Mouse (Mus musculus) limb, embryonic 15.5 days (tissue): Measurements from ENCODE around the gene Tmem266. TPM values are rescaled to one million over a fixed set of nuclear protein-coding genes. Genes with fewer than 3 reads are reported as not detected.
A peak's percentile ranks its signal among the peaks of the same experiment; 100 is the strongest.

Experiments used
- ATAC-seq: fragments of 200-750 bp; cut with Nextera tagmentation; 2 replicates; pipeline ENCODE4 v1.8.0; 2017; ENCODE audit warnings: low read depth, moderate TSS enrichment; ENCODE audit not compliant: insufficient number of reproducible peaks, low FRiP score, low TSS enrichment
- H3K27ac ChIP-seq: fragments of 300-500 bp; sonication (generic); 2 replicates; pipeline ENCODE4 v1.5.1; 2015; ENCODE audit warnings: moderate library complexity, mild to moderate bottlenecking, inconsistent platforms
- H3K27me3 ChIP-seq: fragments of 300-500 bp; sonication (generic); 2 replicates; pipeline ENCODE4 v1.6.1; 2015; ENCODE audit warnings: inconsistent platforms
- H3K36me3 ChIP-seq: fragments of 300-500 bp; sonication (generic); 2 replicates; pipeline ENCODE4 v1.6.1; 2015; ENCODE audit warnings: inconsistent platforms
- H3K4me1 ChIP-seq: fragments of 300-500 bp; sonication (generic); 2 replicates; pipeline ENCODE4 v1.6.1; 2015; ENCODE audit warnings: inconsistent platforms
- H3K4me2 ChIP-seq: fragments of 300-500 bp; sonication (generic); 2 replicates; pipeline ENCODE4 v1.6.1; 2015; ENCODE audit warnings: mild to moderate bottlenecking, inconsistent platforms
- H3K4me3 ChIP-seq: fragments of 300-500 bp; sonication (generic); 2 replicates; pipeline ENCODE4 v1.5.1; 2015; ENCODE audit warnings: mild to moderate bottlenecking, inconsistent platforms
- H3K9ac ChIP-seq: fragments of 300-500 bp; sonication (generic); 2 replicates; pipeline ENCODE4 v1.6.1; 2015; ENCODE audit warnings: inconsistent platforms
- H3K9me3 ChIP-seq: fragments of 300-500 bp; sonication (generic); 2 replicates; pipeline ENCODE4 v1.6.1; 2016; ENCODE audit warnings: inconsistent platforms
- WGBS: fragments of 180-500 bp; shearing (Covaris S2); methylation state at CpG from one replicate; pipeline ENCODE4 v1.1.7; 2015; 5-methylcytosine and 5-hydroxymethylcytosine counted together
- polyA plus RNA-seq: library from polyadenylated mRNA; unstranded; fragments of >200 nt; fragmentation: Nextera tagmentation; extraction: Ambion mirVana; gene quantifications from 2 replicates; pipeline ENCODE4 v1.2.1, GENCODE M21; 2015

Tmem266 gene
- 0.65 and 0.90 TPM in 2 replicates for polyA plus RNA-seq

- Histone ChIP-seq H3K36me3 (no peaks in the 10 kb centered on the region), H3K9me3 (no peaks in the 10 kb centered on the region), H3K4me1 (peaks cover 10% of the 10 kb centered on the region), H3K27ac (no peak within 1 kb of the TSS), H3K4me2 (peak within 1 kb of the TSS; percentile 87), H3K27me3 (peaks cover 38% of the 10 kb centered on the region), H3K9ac (peak within 1 kb of the TSS; percentile 75), H3K4me3 (peak within 1 kb of the TSS; percentile 72)
- under 1% methylated on average over 65 of the region's 82 CpGs for WGBS
- peak; percentile 78 for ATAC-seq
Observed at GRCm38 (mm10) chr9:55326515-55327233, at the start of gene Tmem266, which contains the start of gene Nrg4. Gene Tmem266 (plus strand): TSS chr9:55326913. Gene Nrg4 (minus strand): TSS chr9:55326844.

DNA sequence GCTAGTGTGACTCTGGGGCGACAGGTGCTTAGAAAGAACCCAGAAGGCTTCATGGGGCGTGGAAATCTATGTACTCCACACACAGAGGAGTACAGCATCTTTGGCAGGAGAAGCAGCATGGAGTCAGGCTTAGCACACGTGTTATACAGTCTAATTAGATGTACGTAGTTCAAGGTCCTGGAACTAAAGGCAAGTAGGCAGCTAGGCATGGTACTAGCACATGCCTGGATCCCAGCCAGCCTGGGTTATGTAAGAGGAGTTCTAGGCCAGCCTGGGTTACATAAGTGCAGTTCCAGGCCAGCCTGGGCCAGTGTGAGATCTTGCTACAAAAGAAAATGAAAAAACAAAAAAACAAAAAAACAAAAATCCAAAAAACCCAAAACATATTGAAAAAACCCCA is 49.2 kb upstream of the Tmem266 start:
- Histone ChIP-seq H3K27ac (no peak overlapping the region), H3K36me3 (no peaks in the 10 kb centered on the region), H3K4me1 (peaks cover 3% of the 10 kb centered on the region; the same call in 1 of the 2 replicates), H3K9ac (no peak overlapping the region), H3K9me3 (no peaks in the 10 kb centered on the region), H3K27me3 (no peaks in the 10 kb centered on the region), H3K4me3 (no peak overlapping the region), H3K4me2 (no peak overlapping the region)
- ATAC-seq = no peak
- WGBS = 57% methylated on average over 4 of the region's 4 CpGs

DNA sequence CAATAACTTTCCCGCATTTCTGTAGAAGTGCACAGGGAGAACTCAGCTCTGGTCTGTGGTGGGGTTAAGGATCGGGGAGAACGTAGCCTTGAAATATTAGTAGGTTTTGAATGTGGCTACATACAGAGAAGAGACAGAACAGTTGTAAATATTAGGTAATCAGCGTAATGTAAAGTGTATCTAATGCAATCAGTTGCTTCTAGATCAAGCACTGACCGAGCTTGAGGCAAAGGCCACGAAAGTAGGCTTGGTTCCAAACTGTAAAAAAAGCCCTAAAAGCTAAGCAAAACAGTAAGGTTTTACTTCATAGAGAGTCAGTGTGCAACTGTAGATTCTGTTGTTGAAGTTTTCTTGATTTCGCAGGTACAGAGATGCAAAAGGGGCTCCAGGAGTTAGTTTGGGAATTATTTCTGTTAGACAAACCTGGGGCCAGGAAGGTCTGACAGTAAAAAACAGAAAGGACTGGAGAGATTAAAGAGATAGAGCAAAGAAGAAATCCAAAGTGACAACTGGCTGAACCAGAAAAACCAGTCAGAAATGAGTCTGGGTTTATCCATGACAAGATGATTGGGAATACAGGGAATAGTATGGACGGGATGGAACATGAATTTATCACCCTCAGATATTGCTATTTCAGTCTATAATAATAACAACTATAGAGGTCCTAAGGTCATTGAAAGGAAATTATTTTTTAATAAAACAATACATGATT is 47.4 kb upstream of the Tmem266 start:
- H3K36me3 ChIP-seq = no peaks in the 10 kb centered on the region
- 72% methylated on average over 8 of the region's 8 CpGs for WGBS
- no peaks in the 10 kb centered on the region for H3K27me3 ChIP-seq
- H3K4me1 ChIP-seq = peaks cover 4% of the 10 kb centered on the region
- H3K4me2 ChIP-seq = no peak overlapping the region
- no peaks in the 10 kb centered on the region for H3K9me3 ChIP-seq
- ATAC-seq = no peak
- H3K4me3 ChIP-seq = no peak overlapping the region
- H3K9ac ChIP-seq = no peak overlapping the region
- H3K27ac ChIP-seq = no peak overlapping the region

DNA sequence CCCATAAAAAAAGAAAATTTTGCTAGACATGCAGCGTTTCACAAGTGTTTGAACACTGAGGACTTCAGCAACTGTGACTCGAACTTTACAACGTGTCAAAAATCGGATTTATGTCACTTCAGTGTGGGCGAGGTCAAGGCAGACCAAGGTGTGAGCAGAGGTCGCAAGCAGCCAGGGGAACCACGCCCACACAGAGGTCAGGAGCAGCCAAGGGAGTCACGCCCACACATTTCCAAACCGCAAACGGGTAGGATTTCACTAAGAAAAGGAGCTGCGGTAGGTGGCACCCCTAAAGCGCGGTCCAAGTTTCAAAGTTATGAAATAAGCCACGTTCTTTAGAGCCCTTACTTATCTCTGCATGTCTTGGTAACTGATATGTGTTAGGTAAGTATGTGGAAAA is 43.2 kb upstream of the Tmem266 start:
- ATAC-seq = no peak
- H3K27ac ChIP-seq = no peak overlapping the region
- 2% methylated on average over 14 of the region's 14 CpGs for WGBS
- H3K9ac ChIP-seq = no peak overlapping the region
- no peaks in the 10 kb centered on the region for H3K36me3 ChIP-seq
- H3K4me3 ChIP-seq = 0 out of 2 replicates have a peak overlapping the region, but pooled peaks have one; percentile 7
- peak overlapping the region; percentile 43 for H3K4me2 ChIP-seq
- no peaks in the 10 kb centered on the region for H3K9me3 ChIP-seq
- no peaks in the 10 kb centered on the region for H3K27me3 ChIP-seq
- peaks cover 4% of the 10 kb centered on the region for H3K4me1 ChIP-seq

DNA sequence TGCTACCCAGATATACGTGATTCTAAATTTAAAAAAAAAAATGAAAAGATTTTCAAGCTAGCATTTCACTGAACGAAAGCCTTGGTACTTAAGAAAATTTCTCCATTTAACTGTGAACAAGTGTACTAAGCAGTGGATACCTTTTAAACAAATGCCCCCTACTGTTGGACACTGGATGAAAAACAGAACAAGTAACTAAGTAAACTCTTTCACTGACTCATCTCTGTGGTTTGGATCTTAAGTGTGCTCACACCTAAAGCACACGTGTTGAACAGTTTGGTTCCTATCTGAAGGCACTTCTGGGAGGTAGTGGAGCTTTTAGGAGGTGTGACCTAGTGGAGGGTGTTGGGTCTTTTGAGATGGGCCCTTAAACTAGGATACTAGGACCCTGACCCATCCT is 41.5 kb upstream of the Tmem266 start:
- H3K9me3 ChIP-seq = no peaks in the 10 kb centered on the region
- H3K36me3 ChIP-seq = no peaks in the 10 kb centered on the region
- no peaks in the 10 kb centered on the region for H3K27me3 ChIP-seq
- H3K4me1 ChIP-seq = peaks cover 4% of the 10 kb centered on the region
- WGBS = 67% methylated on average over 3 of the region's 3 CpGs
- H3K9ac ChIP-seq = no peak overlapping the region
- no peak overlapping the region for H3K4me3 ChIP-seq
- no peak overlapping the region for H3K4me2 ChIP-seq
- ATAC-seq = no peak
- no peak overlapping the region for H3K27ac ChIP-seq

- no peaks in the 10 kb centered on the region for H3K9me3 ChIP-seq
- H3K9ac ChIP-seq = no peak overlapping the region
- no peaks in the 10 kb centered on the region for H3K36me3 ChIP-seq
- no peak for ATAC-seq
- no peak overlapping the region for H3K27ac ChIP-seq
- H3K4me2 ChIP-seq = no peak overlapping the region
- WGBS = 44% methylated on average over 3 of the region's 3 CpGs
- H3K27me3 ChIP-seq = no peaks in the 10 kb centered on the region
- no peaks in the 10 kb centered on the region for H3K4me1 ChIP-seq
- no peak overlapping the region for H3K4me3 ChIP-seq
Observed at GRCm38 (mm10) chr9:55289475-55290198, 37.1 kb upstream of the Tmem266 start.

DNA sequence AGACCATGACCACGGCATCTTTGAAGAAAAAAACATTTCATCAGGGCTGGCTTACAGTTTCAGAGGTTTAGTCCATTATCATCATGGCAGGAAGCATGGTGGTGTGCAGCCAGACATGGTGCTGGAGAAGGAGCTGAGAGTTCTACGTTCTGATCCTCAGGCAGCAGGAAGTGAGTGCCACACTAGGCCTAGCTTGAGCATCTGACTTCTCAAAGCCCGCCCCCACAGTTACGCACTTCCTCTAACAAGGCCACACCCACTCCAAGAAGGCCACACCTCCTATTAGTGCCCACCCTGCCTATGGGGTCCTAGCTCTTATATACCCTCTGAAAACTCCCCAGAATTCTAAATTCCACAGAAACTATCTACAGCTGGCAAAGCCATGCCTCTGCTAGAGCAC is 34.7 kb upstream of the Tmem266 start:
- WGBS = 87% methylated on average over 4 of the region's 4 CpGs
- H3K27ac ChIP-seq = no peak overlapping the region
- no peaks in the 10 kb centered on the region for H3K36me3 ChIP-seq
- no peak overlapping the region for H3K4me3 ChIP-seq
- no peak for ATAC-seq
- no peak overlapping the region for H3K4me2 ChIP-seq
- H3K4me1 ChIP-seq = no peaks in the 10 kb centered on the region
- H3K9ac ChIP-seq = no peak overlapping the region
- no peaks in the 10 kb centered on the region for H3K9me3 ChIP-seq
- no peaks in the 10 kb centered on the region for H3K27me3 ChIP-seq

DNA sequence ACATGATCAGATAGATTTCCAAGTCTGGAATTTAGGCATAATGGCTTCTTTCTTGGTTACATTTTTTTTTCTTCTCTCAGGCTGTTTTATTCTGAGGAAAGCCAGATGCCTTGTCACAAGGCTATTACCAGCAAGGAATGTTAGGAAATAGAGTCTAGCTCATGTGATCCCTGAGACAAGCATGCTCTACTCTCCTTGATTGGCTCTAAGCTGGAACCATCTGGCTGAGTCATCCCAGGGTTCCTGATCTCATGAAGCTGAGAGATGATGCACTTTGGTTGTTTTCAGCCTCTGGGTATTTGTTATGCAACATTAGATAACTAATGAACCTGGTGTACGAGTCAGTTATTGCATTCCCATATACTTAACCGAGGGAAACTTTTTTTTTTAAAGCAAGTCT is 30.5 kb upstream of the Tmem266 start:
- no peaks in the 10 kb centered on the region for H3K9me3 ChIP-seq
- no peak overlapping the region for H3K4me3 ChIP-seq
- H3K27ac ChIP-seq = no peak overlapping the region
- no peak overlapping the region for H3K4me2 ChIP-seq
- WGBS = 51% methylated on average over 2 of the region's 2 CpGs
- no peaks in the 10 kb centered on the region for H3K36me3 ChIP-seq
- no peak for ATAC-seq
- H3K27me3 ChIP-seq = no peaks in the 10 kb centered on the region
- no peaks in the 10 kb centered on the region for H3K4me1 ChIP-seq
- H3K9ac ChIP-seq = no peak overlapping the region

DNA sequence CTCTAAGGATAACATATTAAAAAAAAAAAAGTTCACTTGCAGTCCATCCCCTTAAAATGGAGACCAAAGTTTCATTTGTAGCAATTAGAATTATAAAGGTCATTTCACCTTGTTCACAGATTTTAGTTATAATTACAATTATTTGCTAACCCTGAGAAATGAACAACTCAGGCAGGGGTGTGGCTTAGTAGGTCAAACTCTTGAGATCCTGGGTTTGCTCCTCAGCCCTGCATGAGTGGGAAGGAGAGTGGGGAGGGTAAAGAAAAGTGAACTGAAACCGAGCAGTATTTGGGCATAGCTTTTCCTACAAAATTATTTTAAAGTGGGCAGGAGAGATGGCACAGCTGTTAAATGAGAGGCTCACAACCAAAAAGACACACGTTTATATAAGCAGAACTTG is 19.6 kb upstream of the Tmem266 start:
- no peak overlapping the region for H3K9ac ChIP-seq
- H3K4me2 ChIP-seq = no peak overlapping the region
- H3K27me3 ChIP-seq = no peaks in the 10 kb centered on the region; the same call in 1 of the 2 replicates
- H3K4me1 ChIP-seq = no peaks in the 10 kb centered on the region
- no peak for ATAC-seq
- 65% methylated on average over 2 of the region's 2 CpGs for WGBS
- no peak overlapping the region for H3K27ac ChIP-seq
- no peaks in the 10 kb centered on the region for H3K36me3 ChIP-seq
- no peak overlapping the region for H3K4me3 ChIP-seq
- no peaks in the 10 kb centered on the region for H3K9me3 ChIP-seq

- Histone ChIP-seq H3K27ac (no peak overlapping the region), H3K4me3 (no peak overlapping the region), H3K36me3 (no peaks in the 10 kb centered on the region), H3K9ac (no peak overlapping the region), H3K27me3 (no peaks in the 10 kb centered on the region; the same call in 1 of the 2 replicates), H3K9me3 (no peaks in the 10 kb centered on the region), H3K4me1 (no peaks in the 10 kb centered on the region), H3K4me2 (no peak overlapping the region)
- no peak for ATAC-seq
- WGBS = 64% methylated on average over 5 of the region's 5 CpGs
Observed at GRCm38 (mm10) chr9:55307557-55307956, 19.2 kb upstream of the Tmem266 start.

- no peak for ATAC-seq
- WGBS = 78% methylated on average over 5 of the region's 5 CpGs
- Histone ChIP-seq H3K27me3 (no peaks in the 10 kb centered on the region; the same call in 1 of the 2 replicates), H3K4me3 (no peak overlapping the region), H3K4me1 (no peaks in the 10 kb centered on the region), H3K9ac (no peak overlapping the region), H3K4me2 (no peak overlapping the region), H3K9me3 (no peaks in the 10 kb centered on the region), H3K36me3 (no peaks in the 10 kb centered on the region), H3K27ac (no peak overlapping the region)
Observed at GRCm38 (mm10) chr9:55308455-55308854, 18.3 kb upstream of the Tmem266 start.

- 0 out of 2 replicates have a peak, but pooled peaks have one; percentile 48 for ATAC-seq
- Histone ChIP-seq H3K4me1 (no peaks in the 10 kb centered on the region), H3K9ac (no peak overlapping the region), H3K27ac (no peak overlapping the region), H3K36me3 (no peaks in the 10 kb centered on the region), H3K27me3 (no peaks in the 10 kb centered on the region), H3K4me2 (no peak overlapping the region), H3K4me3 (no peak overlapping the region), H3K9me3 (no peaks in the 10 kb centered on the region)
- 8% methylated on average over 5 of the region's 5 CpGs for WGBS
Observed at GRCm38 (mm10) chr9:55311560-55311959, 15.2 kb upstream of the Tmem266 start.
